Mouse (Mus musculus) heart, embryonic 16.5 days (tissue): Measurements from ENCODE around the gene Ninj1. TPM values are rescaled to one million over a fixed set of nuclear protein-coding genes. Genes with fewer than 3 reads are reported as not detected.
A peak's percentile ranks its signal among the peaks of the same experiment; 100 is the strongest.

Experiments
- ATAC-seq: fragments of 200-750 bp; cut with Nextera tagmentation; replicated peaks from 2 replicates; pipeline ENCODE4 v1.8.0; 2017; ENCODE audit warnings: moderate number of reproducible peaks; ENCODE audit not compliant: insufficient read depth, low FRiP score; ENCODE audit errors: extremely low read depth
- H3K27ac ChIP-seq: fragments of 300-500 bp; sonication (generic); 2 replicates; pipeline ENCODE4 v1.5.1; 2014; ENCODE audit warnings: mild to moderate bottlenecking, low read length, control low read depth, moderate library complexity
- H3K27me3 ChIP-seq: fragments of 300-500 bp; sonication (generic); 2 replicates; pipeline ENCODE4 v1.6.1; 2014; ENCODE audit warnings: low read length, mixed read lengths; ENCODE audit not compliant: control insufficient read depth, insufficient read depth
- H3K36me3 ChIP-seq: fragments of 300-500 bp; sonication (generic); 2 replicates; pipeline ENCODE4 v1.6.1; 2014; ENCODE audit not compliant: control insufficient read depth, insufficient read depth
- H3K4me1 ChIP-seq: fragments of 300-500 bp; sonication (generic); 2 replicates; pipeline ENCODE4 v1.6.1; 2014; ENCODE audit warnings: low read length, mixed read lengths; ENCODE audit not compliant: control insufficient read depth, insufficient read depth
- H3K4me2 ChIP-seq: fragments of 300-500 bp; sonication (generic); 2 replicates; pipeline ENCODE4 v1.6.1; 2014; ENCODE audit warnings: low read depth, mild to moderate bottlenecking, control low read depth, low read length
- H3K4me3 ChIP-seq: fragments of 300-500 bp; sonication (generic); 2 replicates; pipeline ENCODE4 v1.5.1; 2014; ENCODE audit warnings: mild to moderate bottlenecking, control low read depth, low read length
- H3K9ac ChIP-seq: fragments of 300-500 bp; sonication (generic); 2 replicates; pipeline ENCODE4 v1.6.1; 2014; ENCODE audit warnings: low read length, control low read depth
- H3K9me3 ChIP-seq: fragments of 300-500 bp; sonication (generic); replicated peaks from 2 replicates; pipeline ENCODE4 v1.6.1; 2016; ENCODE audit warnings: low read length; ENCODE audit not compliant: control insufficient read depth
- WGBS: fragments of 180-500 bp; shearing (Covaris S2); extraction: QIAGEN DNeasy Blood & Tissue Kit; methylation state at CpG from one replicate; pipeline ENCODE4 v1.1.7; 2014; 5-methylcytosine and 5-hydroxymethylcytosine counted together
- polyA plus RNA-seq: library from polyadenylated mRNA; unstranded; fragments of >200 nt; fragmentation: Nextera tagmentation; extraction: Ambion mirVana; gene quantifications from 2 replicates; pipeline ENCODE4 v1.2.1, GENCODE M21; 2015

Gene Ninj1
- polyA plus RNA-seq, 1 experiment from 2014 or later: 78.8 TPM

GRCm38 (mm10) chr13:49178839-49179585 is 8.3 kb upstream of the Ninj1 start:
- H3K9me3 ChIP-seq: no peaks in the 10 kb centered on the region; the same call in 1 of the 2 replicates
- H3K27ac ChIP-seq: peak overlapping the region; percentile 91
- H3K36me3 ChIP-seq: no peaks in the 10 kb centered on the region
- 45% methylated on average over 19 of the region's 19 CpGs for WGBS
- peak overlapping the region; percentile 38; the same call in 1 of the 2 replicates for H3K4me2 ChIP-seq
- peaks cover 25% of the 10 kb centered on the region for H3K4me1 ChIP-seq
- no peaks in the 10 kb centered on the region for H3K27me3 ChIP-seq
- H3K4me3 ChIP-seq: no peak overlapping the region
- ATAC-seq: peak; percentile 92
- H3K9ac ChIP-seq: 0 out of 2 replicates have a peak overlapping the region, but pooled peaks have one; percentile 3

GRCm38 (mm10) chr13:49180274-49180673 is 7.0 kb upstream of the Ninj1 start:
- Histone ChIP-seq H3K36me3 (no peaks in the 10 kb centered on the region), H3K9ac (no peak overlapping the region), H3K4me3 (no peak overlapping the region), H3K4me2 (no peak overlapping the region), H3K9me3 (no peaks in the 10 kb centered on the region; the same call in 1 of the 2 replicates), H3K27ac (no peak overlapping the region), H3K27me3 (no peaks in the 10 kb centered on the region), H3K4me1 (peaks cover 25% of the 10 kb centered on the region)
- 86% methylated on average over 5 of the region's 5 CpGs for WGBS
- ATAC-seq: no peak

- Histone ChIP-seq H3K36me3 (no peaks in the 10 kb centered on the region), H3K4me3 (no peak overlapping the region), H3K27ac (no peak overlapping the region), H3K4me2 (no peak overlapping the region), H3K9ac (no peak overlapping the region), H3K9me3 (no peaks in the 10 kb centered on the region; the same call in 1 of the 2 replicates), H3K4me1 (peaks cover 25% of the 10 kb centered on the region), H3K27me3 (no peaks in the 10 kb centered on the region)
- no peak for ATAC-seq
- 56% methylated on average over 1 of the region's 1 CpGs for WGBS
These were observed 6.6 kb upstream of the Ninj1 start for GRCm38 (mm10) chr13:49180691-49181090.

GRCm38 (mm10) chr13:49181411-49181984 is 5.8 kb upstream of the Ninj1 start:
- no peak for ATAC-seq
- Histone ChIP-seq H3K4me1 (peaks cover 26% of the 10 kb centered on the region), H3K4me3 (no peak overlapping the region), H3K27me3 (no peaks in the 10 kb centered on the region), H3K4me2 (no peak overlapping the region), H3K36me3 (no peaks in the 10 kb centered on the region), H3K27ac (no peak overlapping the region), H3K9ac (no peak overlapping the region), H3K9me3 (no peaks in the 10 kb centered on the region; the same call in 1 of the 2 replicates)
- WGBS: 80% methylated on average over 3 of the region's 3 CpGs

- Histone ChIP-seq H3K9ac (no peak overlapping the region), H3K4me1 (peaks cover 32% of the 10 kb centered on the region), H3K27me3 (no peaks in the 10 kb centered on the region), H3K36me3 (no peaks in the 10 kb centered on the region), H3K4me3 (no peak overlapping the region), H3K4me2 (no peak overlapping the region), H3K27ac (no peak overlapping the region), H3K9me3 (no peaks in the 10 kb centered on the region; the same call in 1 of the 2 replicates)
- WGBS: 39% methylated on average over 5 of the region's 5 CpGs
- ATAC-seq: no peak
These were observed 4.1 kb upstream of the Ninj1 start for GRCm38 (mm10) chr13:49183161-49183560.

- Histone ChIP-seq H3K27me3 (no peaks in the 10 kb centered on the region), H3K4me3 (no peak overlapping the region), H3K4me1 (peaks cover 32% of the 10 kb centered on the region), H3K9ac (no peak overlapping the region), H3K4me2 (no peak overlapping the region), H3K36me3 (no peaks in the 10 kb centered on the region), H3K9me3 (no peaks in the 10 kb centered on the region; the same call in 1 of the 2 replicates), H3K27ac (no peak overlapping the region)
- ATAC-seq: no peak
- 33% methylated on average over 5 of the region's 5 CpGs for WGBS
These were observed 3.6 kb upstream of the Ninj1 start for GRCm38 (mm10) chr13:49183646-49184045.

GRCm38 (mm10) chr13:49186798-49187287 is 442 bp upstream of the Ninj1 start:
- no peaks in the 10 kb centered on the region for H3K36me3 ChIP-seq
- peak overlapping the region; percentile 78 for H3K9ac ChIP-seq
- peak overlapping the region; percentile 89 for H3K4me3 ChIP-seq
- H3K27ac ChIP-seq: peak overlapping the region; percentile 87
- H3K4me1 ChIP-seq: peaks cover 50% of the 10 kb centered on the region
- ATAC-seq: 0 out of 2 replicates have a peak, but pooled peaks have one; percentile 0
- WGBS: 15% methylated on average over 11 of the region's 11 CpGs
- H3K9me3 ChIP-seq: no peaks in the 10 kb centered on the region; the same call in 1 of the 2 replicates
- H3K27me3 ChIP-seq: no peaks in the 10 kb centered on the region
- peak overlapping the region; percentile 94 for H3K4me2 ChIP-seq

GRCm38 (mm10) chr13:49188219-49188965 is 1.1 kb downstream of the Ninj1 start:
- Histone ChIP-seq H3K27me3 (no peaks in the 10 kb centered on the region), H3K4me3 (peak overlapping the region; percentile 89), H3K4me1 (peaks cover 52% of the 10 kb centered on the region), H3K9ac (peak overlapping the region; percentile 89), H3K36me3 (no peaks in the 10 kb centered on the region), H3K9me3 (no peaks in the 10 kb centered on the region; the same call in 1 of the 2 replicates), H3K27ac (peak overlapping the region; percentile 91), H3K4me2 (peak overlapping the region; percentile 94)
- ATAC-seq: peak; percentile 3
- 29% methylated on average over 15 of the region's 15 CpGs for whole genome bisulfite sequencing
